Mouse (Mus musculus): Measurements from ENCODE around the gene Cyp8b1. TPM values are rescaled to one million over a fixed set of nuclear protein-coding genes. Genes with fewer than 3 reads are reported as not detected.

The Cyp8b1 gene
- polyA plus RNA-seq, 3 experiments from 2014 or later = not detected

DNA sequence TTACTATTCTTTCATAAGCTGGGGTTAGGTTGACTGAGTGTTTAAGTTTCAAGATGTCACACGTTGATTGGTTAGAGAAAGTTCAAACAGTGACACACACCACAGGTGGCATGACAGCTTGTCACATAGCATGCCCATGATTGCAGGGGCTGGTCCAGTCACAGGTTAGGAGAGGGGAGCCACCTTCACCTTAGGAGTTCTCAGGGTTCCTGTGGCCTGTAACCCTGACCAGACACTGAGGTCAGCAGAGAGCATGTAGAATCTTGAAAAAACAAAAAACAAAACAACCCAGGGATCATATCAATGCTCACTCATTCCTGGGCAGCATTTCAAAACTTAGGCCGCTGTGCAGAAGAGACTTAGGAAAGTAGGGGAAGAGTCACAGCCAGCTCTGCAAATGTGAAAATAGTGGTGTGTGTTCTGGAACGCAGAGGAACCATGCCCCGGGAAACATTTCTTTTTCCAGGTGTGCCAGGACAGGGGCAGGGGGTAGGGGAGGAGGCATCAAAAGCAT lies 26.1 kb downstream of the Cyp8b1 start:
- no peak for ATAC-seq

DNA sequence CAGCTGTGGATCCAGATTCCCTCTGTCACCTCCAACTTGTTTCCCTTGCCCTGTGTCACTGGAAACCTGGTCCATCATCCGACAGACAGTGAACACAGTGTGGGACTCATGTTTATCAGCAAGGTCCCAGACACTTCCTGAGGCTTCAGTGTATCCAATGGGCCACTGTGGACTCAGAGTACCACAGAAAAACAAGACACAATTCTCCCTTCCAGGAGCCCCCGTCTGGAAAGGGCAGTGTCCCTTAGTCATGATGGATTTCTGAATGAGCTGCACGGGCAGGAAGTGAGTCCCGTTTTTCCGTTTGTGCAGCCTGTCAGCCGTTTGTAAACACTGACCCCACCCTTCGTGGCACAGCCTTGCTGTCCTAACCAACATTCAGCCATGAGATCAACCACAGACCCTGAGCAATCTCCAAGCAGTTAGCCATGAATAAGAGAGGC lies 34.1 kb downstream of the Cyp8b1 start:
- no peak for ATAC-seq

- no peak for ATAC-seq
Observed at GRCm38 (mm10) chr9:121881301-121881700, 34.8 kb downstream of the Cyp8b1 start.

DNA sequence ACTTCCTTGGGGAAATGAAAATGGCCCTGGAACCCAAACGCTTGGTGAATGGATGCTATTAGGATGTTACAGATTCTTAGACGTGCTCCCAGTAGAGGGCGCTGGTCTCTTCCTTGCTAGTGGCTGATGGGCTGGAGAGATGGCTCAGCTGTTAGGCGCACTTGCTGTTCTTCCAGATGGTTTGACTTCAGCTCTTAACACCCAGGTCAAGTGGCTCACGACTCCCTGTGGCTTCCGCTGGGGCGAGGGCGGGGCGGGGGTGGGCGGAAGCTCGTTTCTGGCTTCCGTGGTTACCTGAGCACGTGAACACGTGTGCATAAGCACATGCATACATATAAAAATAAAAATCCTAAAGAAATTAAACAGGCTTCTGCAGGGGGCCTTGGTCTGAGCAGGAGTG lies 35.3 kb downstream of the Cyp8b1 start:
- peak; percentile 75 for ATAC-seq

- no peak for ATAC-seq
Observed at GRCm38 (mm10) chr9:121877052-121877740, 38.9 kb downstream of the Cyp8b1 start.

DNA sequence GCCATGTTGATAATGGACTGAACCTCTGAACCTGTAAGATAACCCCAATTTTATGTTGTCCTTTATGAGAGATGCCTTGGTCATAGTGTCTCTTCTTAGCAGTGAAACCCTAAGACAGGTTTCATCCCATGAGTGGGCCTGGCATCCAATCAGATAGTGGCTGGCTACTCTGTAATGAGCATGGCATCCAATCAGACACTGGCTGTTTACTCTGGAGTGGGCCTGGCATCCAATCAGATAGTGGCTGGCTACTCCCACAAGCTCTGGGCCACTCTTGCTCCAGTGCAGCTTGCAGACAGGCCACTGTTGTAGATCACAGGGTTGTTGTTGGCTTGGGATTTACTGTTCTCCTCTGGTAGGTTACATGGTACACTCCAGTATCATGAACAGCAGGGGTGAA lies 42.5 kb downstream of the Cyp8b1 start:
- no peak for ATAC-seq

DNA sequence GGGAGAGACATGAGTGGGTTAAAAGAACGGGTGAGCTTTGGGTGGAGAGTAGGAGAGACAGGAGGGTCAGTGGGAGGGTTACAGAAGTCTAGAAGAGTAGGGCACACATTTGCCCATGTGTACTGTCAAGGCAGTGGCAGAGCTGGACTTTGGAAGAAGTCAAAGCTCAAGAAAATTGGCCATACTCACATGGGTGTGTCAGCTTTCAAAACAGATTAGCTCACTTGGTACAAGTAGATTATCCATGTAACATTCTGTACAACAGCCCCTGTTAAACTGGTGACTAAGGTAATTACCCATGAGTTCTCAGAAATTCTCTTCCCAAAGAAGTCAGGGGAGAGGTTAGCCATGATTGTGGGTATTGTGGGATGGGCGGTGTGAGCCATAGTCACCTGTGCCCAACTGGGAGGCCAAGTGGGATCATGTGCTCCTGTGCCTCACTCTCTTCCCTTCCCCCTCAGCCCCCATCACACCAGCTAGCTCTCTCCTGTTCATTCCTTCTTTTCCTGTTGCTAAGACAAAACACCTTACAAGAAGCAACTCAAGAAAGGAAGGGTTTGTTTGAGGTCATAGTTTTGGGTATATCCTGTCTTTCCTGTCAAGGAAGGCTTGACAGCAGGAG lies 43.9 kb downstream of the Cyp8b1 start:
- no peak for ATAC-seq

DNA sequence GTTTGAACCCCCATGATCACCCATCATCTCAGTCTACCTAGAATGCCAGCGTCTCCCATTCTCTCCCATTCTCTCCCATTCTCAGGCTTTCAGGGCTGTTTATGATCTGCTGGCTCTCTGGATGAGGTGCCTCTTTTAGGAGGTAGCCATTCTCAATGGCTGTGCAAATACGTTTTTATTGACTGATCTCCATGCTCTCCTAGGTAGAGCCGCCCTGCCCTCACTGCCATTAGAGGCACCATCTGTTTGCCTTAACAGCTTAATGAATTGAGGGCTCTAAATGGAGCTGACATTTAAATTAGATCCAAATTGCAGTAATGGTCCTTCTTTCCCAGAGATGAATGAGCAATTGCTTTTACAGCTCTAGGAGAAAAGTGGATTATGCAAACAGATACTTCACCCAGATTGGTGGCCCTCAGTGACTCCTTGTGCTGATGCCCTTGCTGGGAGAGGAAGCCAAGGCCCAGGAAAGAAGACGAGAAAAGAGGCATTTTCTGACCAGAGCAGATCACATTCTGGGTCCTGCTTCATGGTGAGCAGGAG lies 46.1 kb downstream of the Cyp8b1 start:
- ATAC-seq = no peak

DNA sequence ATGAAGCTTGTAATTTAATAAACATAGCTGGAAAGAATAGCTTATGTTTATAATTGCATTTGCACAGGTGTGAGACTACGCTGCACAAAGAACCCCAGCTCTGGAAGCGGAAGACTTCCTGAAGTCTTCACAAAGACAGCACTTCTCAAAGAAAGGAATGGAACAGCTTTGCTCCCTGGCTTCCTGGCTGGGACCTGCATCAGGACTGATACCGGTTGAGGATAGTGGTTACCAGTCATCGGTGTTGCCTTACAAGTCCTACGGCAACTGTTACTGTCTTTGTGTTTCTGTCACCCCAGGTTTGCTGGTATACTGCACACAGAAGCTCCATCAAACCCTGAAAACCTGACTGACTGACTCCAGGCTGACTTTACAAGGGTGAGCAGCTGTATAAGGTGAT lies 46.7 kb downstream of the Cyp8b1 start:
- no peak for ATAC-seq

GRCm38 (mm10) chr9:121868236-121868635 lies 47.9 kb downstream of the Cyp8b1 start:
- no peak for ATAC-seq

DNA sequence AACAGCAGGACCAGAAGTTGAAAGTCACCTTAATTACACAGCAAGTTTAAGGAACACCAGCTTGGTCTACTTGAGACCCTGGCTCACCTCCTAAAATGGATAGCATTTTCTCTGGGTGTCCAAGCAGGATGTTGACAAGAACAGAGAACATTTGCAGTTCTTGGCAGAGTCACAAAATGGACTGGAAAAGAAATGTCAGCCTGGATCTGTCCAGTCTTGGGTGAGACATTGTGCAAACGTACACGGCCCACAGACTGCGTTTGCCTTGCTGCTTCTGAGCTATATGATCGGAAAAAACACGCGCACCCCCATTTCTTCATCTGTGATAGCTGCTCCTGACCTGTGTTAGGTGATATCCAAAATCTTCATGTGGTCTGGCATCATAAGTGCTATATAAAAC lies 48.5 kb downstream of the Cyp8b1 start:
- no peak for ATAC-seq

GRCm38 (mm10) chr9:121865425-121866008 lies 50.6 kb downstream of the Cyp8b1 start:
- no peak for ATAC-seq

- ATAC-seq = no peak
Observed at GRCm38 (mm10) chr9:121864837-121865236, 51.3 kb downstream of the Cyp8b1 start.

Other genes with a start within 250 kb of the Cyp8b1 start
- 10 to 100 TPM in 2 of 3 experiments, 1 to 10 TPM in 1; 9.1 to 19.1 (median 17.1) TPM for gene Sec22c, start 210.8 kb downstream of the Cyp8b1 start, polyA plus RNA-seq (2017; shearing (Covaris generic))
- gene Ss18l2, start 206.0 kb downstream of the Cyp8b1 start, polyA plus RNA-seq (2017; shearing (Covaris generic)) = 10 to 100 TPM; 45.5 to 68.0 (median 63.4) TPM
- gene Nktr, start 197.1 kb downstream of the Cyp8b1 start, polyA plus RNA-seq (2017; shearing (Covaris generic)) = 100 to 1,000 TPM; 108 to 126 (median 117) TPM
- under 1 TPM in 2 of 3 experiments, not detected in 1; 0.23 to 0.24 TPM for gene Zfp651, start 157.0 kb downstream of the Cyp8b1 start, polyA plus RNA-seq (2017; shearing (Covaris generic))
- gene Klhl40, start 138.7 kb downstream of the Cyp8b1 start, polyA plus RNA-seq (2017; shearing (Covaris generic)) = not detected
- not detected for gene Hhatl, start 123.8 kb downstream of the Cyp8b1 start, polyA plus RNA-seq (2017; shearing (Covaris generic))
- not detected for gene Ccdc13, start 76.8 kb downstream of the Cyp8b1 start, polyA plus RNA-seq (2017; shearing (Covaris generic))
- gene Higd1a, start 57.9 kb downstream of the Cyp8b1 start, polyA plus RNA-seq (2017; shearing (Covaris generic)) = 100 to 1,000 TPM; 108 to 167 (median 119) TPM
- gene Ackr2, start 17.9 kb downstream of the Cyp8b1 start, polyA plus RNA-seq (2017; shearing (Covaris generic)) = not detected
- under 1 TPM in 1 of 3 experiments, not detected in 2; 0.12 TPM for gene Fam198a, start 34.7 kb upstream of the Cyp8b1 start, polyA plus RNA-seq (2017; shearing (Covaris generic))
- under 1 TPM in 1 of 3 experiments, not detected in 2; 0.40 TPM for gene Pomgnt2, start 80.8 kb upstream of the Cyp8b1 start, polyA plus RNA-seq (2017; shearing (Covaris generic))
- 10 to 100 TPM; 20.1 to 26.7 (median 25.2) TPM for gene Snrk, start 201.0 kb upstream of the Cyp8b1 start, polyA plus RNA-seq (2017; shearing (Covaris generic))

All from inflammation-experienced regulatory T-cells, adult 6 months (primary cell).